Mouse (Mus musculus): ENCODE measurements at regions not wholly inside any gene's neighbourhood (a gene's known extent, or its start where the extent isn't known, plus 50 kb on each side); places are given as distances from the start of the nearest gene placed in this dataset.
"Not testable (repeated sequence)": the region's sequence is repeated elsewhere in the genome, so short reads cannot be mapped to it uniquely, and the experiment has no call there.

DNA sequence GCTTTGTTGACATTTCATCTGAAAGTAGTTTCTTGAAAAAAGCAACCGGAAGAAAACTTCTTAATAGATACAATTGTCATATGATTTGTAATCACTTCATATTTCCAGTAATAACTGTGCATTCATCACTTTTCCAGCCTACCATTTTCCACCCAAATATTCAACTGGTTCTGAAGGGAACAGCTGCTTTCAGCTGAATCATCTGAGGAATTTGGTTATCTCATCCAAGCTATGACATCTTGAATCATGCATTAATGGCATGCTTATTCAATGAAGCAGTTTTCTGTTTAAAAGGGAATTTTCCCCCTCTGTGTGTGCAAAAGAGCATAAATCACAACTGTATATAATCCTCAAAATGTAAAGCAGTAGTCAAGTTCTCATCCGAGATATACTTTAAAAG is 97.2 kb upstream of the Cdk6 start:
- DNase-seq (ENCODE audit: extremely low spot score, low spot score) = not testable (repeated sequence)

DNA sequence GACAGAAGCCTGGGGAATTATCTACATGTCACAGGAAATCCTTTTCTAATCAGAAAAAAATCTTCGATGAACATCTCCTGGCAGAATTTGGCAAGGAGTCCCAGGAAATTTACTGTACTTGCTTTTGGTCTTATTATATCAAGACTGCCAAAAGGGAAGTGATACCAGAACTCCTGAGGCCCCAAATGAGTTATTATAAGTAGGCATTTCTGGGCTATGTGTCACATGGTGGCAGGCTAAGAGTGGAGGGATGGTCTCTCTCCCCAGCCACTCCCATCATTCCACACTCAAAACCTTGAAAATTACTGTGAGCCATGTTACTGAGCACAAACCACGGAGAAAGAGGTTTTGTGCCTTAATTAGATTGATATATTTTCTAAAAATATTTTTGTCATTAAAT is 94.0 kb upstream of the Cdk6 start:
- DNase-seq (ENCODE audit: extremely low spot score, low spot score) = no peak

- DNase-seq (ENCODE audit: extremely low spot score, low spot score) = no peak
Observed at GRCm38 (mm10) chr5:3250273-3250672, 91.0 kb upstream of the Cdk6 start.

DNA sequence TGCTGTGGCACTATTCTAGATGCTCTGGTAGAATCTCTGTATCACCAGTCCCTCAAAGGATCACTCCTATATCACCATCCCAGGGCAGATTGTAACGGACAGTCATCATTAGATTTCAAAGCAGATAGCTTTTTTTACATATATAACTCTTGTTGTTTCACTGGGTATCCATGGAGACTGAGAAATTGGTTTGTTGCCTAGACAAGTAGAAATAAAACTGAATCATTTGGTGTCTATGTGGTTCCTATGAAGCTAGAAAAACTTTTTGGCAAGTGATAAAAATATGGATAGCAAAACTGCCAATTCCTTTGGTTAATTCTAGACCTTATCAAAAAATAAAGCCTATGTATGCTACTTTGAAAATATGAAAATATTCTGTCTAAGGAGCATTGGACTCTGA is 81.0 kb upstream of the Cdk6 start:
- DNase-seq (ENCODE audit: extremely low spot score, low spot score) = no peak

DNA sequence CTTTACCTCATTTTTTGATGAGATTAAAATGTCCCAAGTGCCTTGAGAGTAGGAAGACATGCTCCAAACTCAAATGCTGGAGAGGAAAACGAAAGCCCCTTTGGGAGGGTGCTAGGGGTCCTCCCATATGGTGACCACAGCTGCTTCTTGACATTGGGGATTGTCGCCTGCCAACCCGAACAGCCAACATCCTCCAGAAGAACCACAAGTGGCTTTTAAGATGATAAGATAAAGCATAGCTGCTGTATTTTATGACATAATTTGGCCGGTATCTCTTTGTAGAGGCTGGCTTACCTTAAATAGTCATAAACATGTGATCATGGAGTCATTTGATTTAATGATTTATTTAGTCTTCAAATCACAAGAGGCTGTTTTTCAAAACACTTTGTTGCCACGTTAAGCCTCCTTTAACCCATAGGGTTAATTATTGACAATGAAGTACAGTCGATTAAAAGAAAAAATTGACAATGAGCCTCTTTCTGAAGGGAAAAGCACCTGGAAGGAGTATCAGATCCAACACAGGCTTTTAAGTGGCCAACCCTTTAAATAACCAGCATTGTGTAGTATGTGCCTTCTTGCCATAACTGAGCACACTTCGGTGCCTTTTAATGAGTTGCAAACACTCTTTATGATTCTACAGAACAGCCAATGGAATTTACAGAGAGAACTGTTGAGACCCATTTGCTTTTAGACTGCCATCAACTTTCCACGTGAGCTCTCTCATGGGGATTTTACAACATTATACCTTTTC is 76.1 kb upstream of the Cdk6 start:
- DNase-seq (ENCODE audit: extremely low spot score, low spot score) = not testable (repeated sequence)

- DNase-seq (ENCODE audit: extremely low spot score, low spot score) = no peak
Observed at GRCm38 (mm10) chr5:3267021-3267420, 74.3 kb upstream of the Cdk6 start.

DNA sequence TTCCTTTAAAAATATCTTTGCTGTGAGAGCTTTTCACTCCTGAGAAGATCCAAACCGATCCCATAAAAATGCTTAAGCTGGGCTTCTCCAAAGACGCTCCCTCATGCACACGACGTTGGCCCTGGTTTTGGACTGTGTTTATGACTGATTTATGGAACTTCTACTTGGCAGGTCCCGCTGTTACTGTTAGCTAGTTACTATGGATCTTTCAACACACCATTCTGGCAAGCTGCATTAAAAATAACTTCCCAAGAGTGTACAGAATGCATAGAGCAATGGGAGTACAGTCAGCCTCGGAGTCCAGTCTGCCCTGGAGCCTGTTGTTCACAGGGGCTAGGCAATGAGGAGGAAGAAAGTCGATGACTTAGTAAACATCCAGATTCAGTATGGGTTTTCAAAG is 71.5 kb upstream of the Cdk6 start:
- no peak for DNase-seq (ENCODE audit: extremely low spot score, low spot score)

- DNase-seq (ENCODE audit: extremely low spot score, low spot score) = not testable (repeated sequence)
Observed at GRCm38 (mm10) chr5:3273140-3273539, 68.1 kb upstream of the Cdk6 start.

DNA sequence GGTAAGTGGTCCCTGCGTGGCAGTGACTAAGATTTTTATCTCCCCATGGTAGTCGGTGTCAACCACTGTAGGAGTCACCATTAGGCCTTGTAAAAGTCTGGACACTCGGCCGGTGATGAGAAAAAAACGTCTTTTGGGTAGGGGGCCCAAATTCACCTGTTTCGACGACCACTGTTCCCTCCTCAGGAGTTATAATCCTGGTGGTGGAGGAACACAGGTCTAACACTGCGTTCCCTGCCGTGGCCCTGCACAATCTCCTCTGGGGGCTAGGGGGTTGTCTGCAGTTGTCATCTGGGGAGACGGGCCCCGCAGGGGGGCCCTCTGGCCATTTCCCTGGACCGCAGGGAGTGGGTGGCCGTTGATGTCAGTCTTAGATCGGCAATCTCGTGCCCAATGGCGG is 64.0 kb upstream of the Cdk6 start:
- DNase-seq (ENCODE audit: extremely low spot score, low spot score) = not testable (repeated sequence)

GRCm38 (mm10) chr5:3278956-3279355 is 62.3 kb upstream of the Cdk6 start:
- DNase-seq (ENCODE audit: extremely low spot score, low spot score) = not testable (repeated sequence)

- not testable (repeated sequence) for DNase-seq (ENCODE audit: extremely low spot score, low spot score)
Observed at GRCm38 (mm10) chr5:3281911-3282506, 59.3 kb upstream of the Cdk6 start.

GRCm38 (mm10) chr5:3283083-3283482 is 58.2 kb upstream of the Cdk6 start:
- DNase-seq (ENCODE audit: extremely low spot score, low spot score) = no peak

- DNase-seq (ENCODE audit: extremely low spot score, low spot score) = not testable (repeated sequence)
Observed at GRCm38 (mm10) chr5:3284335-3284734, 57.0 kb upstream of the Cdk6 start.

- not testable (repeated sequence) for DNase-seq (ENCODE audit: extremely low spot score, low spot score)
Observed at GRCm38 (mm10) chr5:3289991-3290417, 51.3 kb upstream of the Cdk6 start.

All from neural tube, embryonic 10.5 days (tissue).